Mouse (Mus musculus): ENCODE measurements around the gene Tectb. TPM values are rescaled to one million over a fixed set of nuclear protein-coding genes. Genes with fewer than 3 reads are reported as not detected.

The Tectb gene
- total RNA-seq, 2 experiments from 2014 or later, result 0.45 to 0.55 TPM

- no peak for DNase-seq
These were observed 28.6 kb downstream of the Tectb start for GRCm38 (mm10) chr19:55209084-55209483.

- no peak for DNase-seq
These were observed 31.2 kb downstream of the Tectb start for GRCm38 (mm10) chr19:55211698-55212097.

- DNase-seq, result no peak
These were observed 33.2 kb downstream of the Tectb start for GRCm38 (mm10) chr19:55213617-55214340.

GRCm38 (mm10) chr19:55216876-55217275 lies 36.3 kb downstream of the Tectb start:
- DNase-seq, result no peak

GRCm38 (mm10) chr19:55217365-55217764 lies 36.8 kb downstream of the Tectb start:
- no peak for DNase-seq

GRCm38 (mm10) chr19:55218192-55218739 lies 37.7 kb downstream of the Tectb start:
- peak; percentile 91 for DNase-seq

GRCm38 (mm10) chr19:55218741-55219221 lies 38.2 kb downstream of the Tectb start:
- DNase-seq, result no peak

GRCm38 (mm10) chr19:55219359-55219758 lies 38.8 kb downstream of the Tectb start:
- DNase-seq, result no peak

GRCm38 (mm10) chr19:55221208-55221607 lies 40.7 kb downstream of the Tectb start:
- no peak for DNase-seq

- DNase-seq, result no peak
These were observed 41.7 kb downstream of the Tectb start for GRCm38 (mm10) chr19:55222268-55222667.

GRCm38 (mm10) chr19:55226621-55227020 lies 46.1 kb downstream of the Tectb start:
- DNase-seq, result no peak

GRCm38 (mm10) chr19:55227135-55227534 lies 46.6 kb downstream of the Tectb start:
- DNase-seq, result no peak

- DNase-seq, result no peak
These were observed 50.5 kb downstream of the Tectb start for GRCm38 (mm10) chr19:55231081-55231480.

GRCm38 (mm10) chr19:55232136-55232535 lies 51.6 kb downstream of the Tectb start:
- DNase-seq, result peak; percentile 76

- DNase-seq, result no peak
These were observed 55.5 kb downstream of the Tectb start for GRCm38 (mm10) chr19:55236026-55236425.

- no peak for DNase-seq
These were observed 56.0 kb downstream of the Tectb start for GRCm38 (mm10) chr19:55236564-55236963.

- DNase-seq, result no peak
These were observed 59.4 kb downstream of the Tectb start for GRCm38 (mm10) chr19:55239766-55240426.

- DNase-seq, result no peak
These were observed 60.7 kb downstream of the Tectb start, which contains the start of gene Gucy2g for GRCm38 (mm10) chr19:55241186-55241645. Gene Gucy2g, minus strand, starts transcription at chr19:55241236.

GRCm38 (mm10) chr19:55244791-55245231 lies 64.3 kb downstream of the Tectb start:
- DNase-seq, result peak; percentile 73
